Mouse (Mus musculus) heart, adult 8-10 months (tissue): Measurements from ENCODE around the gene Dpysl4. TPM values are rescaled to one million over a fixed set of nuclear protein-coding genes. Genes with fewer than 3 reads are reported as not detected.

Experiments
- DNase-seq: peaks from one replicate; pipeline ENCODE4 v3.0.0; 2022; ENCODE audit warnings: low spot score
- total RNA-seq, 4 experiments: library from RNA; stranded (reverse); gene quantifications; 2 replicates each; pipeline ENCODE4 v1.2.4; 2022

Dpysl4 gene
- 1 to 10 TPM; 4.1 to 6.3 (median 4.9) TPM for total RNA-seq

- peak; percentile 11 for DNase-seq
Measured at GRCm38 (mm10) chr7:139085629-139086194, at the start of gene Dpysl4. Dpysl4 (plus strand) TSS chr7:139086001.

GRCm38 (mm10) chr7:139063406-139063805 is 22.4 kb upstream of the Dpysl4 start:
- DNase-seq, result no peak

- DNase-seq, result peak; percentile 41
Measured at GRCm38 (mm10) chr7:139068182-139068623, 17.6 kb upstream of the Dpysl4 start.

GRCm38 (mm10) chr7:139074189-139074588 is 11.6 kb upstream of the Dpysl4 start:
- no peak for DNase-seq

- DNase-seq, result no peak
Measured at GRCm38 (mm10) chr7:139075054-139075794, 10.6 kb upstream of the Dpysl4 start.

GRCm38 (mm10) chr7:139077283-139077682 is 8.5 kb upstream of the Dpysl4 start:
- no peak for DNase-seq

GRCm38 (mm10) chr7:139078181-139078580 is 7.6 kb upstream of the Dpysl4 start:
- no peak for DNase-seq

GRCm38 (mm10) chr7:139079141-139079540 is 6.7 kb upstream of the Dpysl4 start:
- DNase-seq, result no peak

- no peak for DNase-seq
Measured at GRCm38 (mm10) chr7:139080714-139081113, 5.1 kb upstream of the Dpysl4 start.

- DNase-seq, result no peak
Measured at GRCm38 (mm10) chr7:139081158-139081557, 4.6 kb upstream of the Dpysl4 start.

GRCm38 (mm10) chr7:139082281-139082680 is 3.5 kb upstream of the Dpysl4 start:
- DNase-seq, result no peak

- no peak for DNase-seq
Measured at GRCm38 (mm10) chr7:139084316-139084715, 1.5 kb upstream of the Dpysl4 start.

- DNase-seq, result no peak
Measured at GRCm38 (mm10) chr7:139086195-139087158, 676 bp downstream of the Dpysl4 start.

GRCm38 (mm10) chr7:139087801-139088200 is 2.0 kb downstream of the Dpysl4 start:
- DNase-seq, result peak; percentile 44

GRCm38 (mm10) chr7:139089892-139090874 is 4.4 kb downstream of the Dpysl4 start:
- no peak for DNase-seq

- no peak for DNase-seq
Measured at GRCm38 (mm10) chr7:139091681-139092080, 5.9 kb downstream of the Dpysl4 start.

- DNase-seq, result no peak
Measured at GRCm38 (mm10) chr7:139092676-139093075, 6.9 kb downstream of the Dpysl4 start.

GRCm38 (mm10) chr7:139093124-139093523 is 7.3 kb downstream of the Dpysl4 start:
- DNase-seq, result no peak

GRCm38 (mm10) chr7:139093781-139094180 is 8.0 kb downstream of the Dpysl4 start:
- no peak for DNase-seq

GRCm38 (mm10) chr7:139094761-139095160 is 9.0 kb downstream of the Dpysl4 start:
- no peak for DNase-seq

GRCm38 (mm10) chr7:139095282-139095681 is 9.5 kb downstream of the Dpysl4 start:
- no peak for DNase-seq
